Mouse (Mus musculus) heart, embryonic 16.5 days (tissue): ENCODE measurements around the gene Mettl26. TPM values are rescaled to one million over a fixed set of nuclear protein-coding genes. Genes with fewer than 3 reads are reported as not detected.

Experiments
- ATAC-seq: fragments of 200-750 bp; cut with Nextera tagmentation; replicated peaks from 2 replicates; pipeline ENCODE4 v1.8.0; 2017; ENCODE audit warnings: moderate number of reproducible peaks; ENCODE audit not compliant: insufficient read depth, low FRiP score; ENCODE audit errors: extremely low read depth
- H3K27ac ChIP-seq: fragments of 300-500 bp; sonication (generic); 2 replicates; pipeline ENCODE4 v1.5.1; 2014; ENCODE audit warnings: mild to moderate bottlenecking, low read length, control low read depth, moderate library complexity
- H3K27me3 ChIP-seq: fragments of 300-500 bp; sonication (generic); 2 replicates; pipeline ENCODE4 v1.6.1; 2014; ENCODE audit warnings: low read length, mixed read lengths; ENCODE audit not compliant: control insufficient read depth, insufficient read depth
- H3K36me3 ChIP-seq: fragments of 300-500 bp; sonication (generic); 2 replicates; pipeline ENCODE4 v1.6.1; 2014; ENCODE audit not compliant: control insufficient read depth, insufficient read depth
- H3K4me1 ChIP-seq: fragments of 300-500 bp; sonication (generic); 2 replicates; pipeline ENCODE4 v1.6.1; 2014; ENCODE audit warnings: low read length, mixed read lengths; ENCODE audit not compliant: control insufficient read depth, insufficient read depth
- H3K4me2 ChIP-seq: fragments of 300-500 bp; sonication (generic); 2 replicates; pipeline ENCODE4 v1.6.1; 2014; ENCODE audit warnings: low read depth, mild to moderate bottlenecking, control low read depth, low read length
- H3K4me3 ChIP-seq: fragments of 300-500 bp; sonication (generic); 2 replicates; pipeline ENCODE4 v1.5.1; 2014; ENCODE audit warnings: mild to moderate bottlenecking, control low read depth, low read length
- H3K9ac ChIP-seq: fragments of 300-500 bp; sonication (generic); 2 replicates; pipeline ENCODE4 v1.6.1; 2014; ENCODE audit warnings: low read length, control low read depth
- H3K9me3 ChIP-seq: fragments of 300-500 bp; sonication (generic); replicated peaks from 2 replicates; pipeline ENCODE4 v1.6.1; 2016; ENCODE audit warnings: low read length; ENCODE audit not compliant: control insufficient read depth
- WGBS: fragments of 180-500 bp; shearing (Covaris S2); extraction: QIAGEN DNeasy Blood & Tissue Kit; methylation state at CpG from one replicate; pipeline ENCODE4 v1.1.7; 2014; 5-methylcytosine and 5-hydroxymethylcytosine counted together
- polyA plus RNA-seq: library from polyadenylated mRNA; unstranded; fragments of >200 nt; fragmentation: Nextera tagmentation; extraction: Ambion mirVana; gene quantifications from 2 replicates; pipeline ENCODE4 v1.2.1, GENCODE M21; 2015

The Mettl26 gene
- polyA plus RNA-seq, 1 experiment from 2014 or later: 35.1 TPM

- Histone ChIP-seq H3K9ac (no peak overlapping the region), H3K9me3 (no peaks in the 10 kb centered on the region), H3K4me3 (no peak overlapping the region), H3K27me3 (no peaks in the 10 kb centered on the region), H3K27ac (no peak overlapping the region), H3K4me2 (no peak overlapping the region), H3K36me3 (no peaks in the 10 kb centered on the region), H3K4me1 (peaks cover 16% of the 10 kb centered on the region)
- WGBS: 86% methylated on average over 4 of the region's 4 CpGs
- ATAC-seq: no peak
These were observed 36.9 kb downstream of the Mettl26 start for GRCm38 (mm10) chr17:25911816-25912215.

GRCm38 (mm10) chr17:25913186-25913876 lies 38.5 kb downstream of the Mettl26 start:
- Histone ChIP-seq H3K27ac (peak overlapping the region; percentile 64), H3K9ac (peak overlapping the region; percentile 44; the same call in 1 of the 2 replicates), H3K27me3 (no peaks in the 10 kb centered on the region), H3K4me1 (peaks cover 24% of the 10 kb centered on the region), H3K9me3 (no peaks in the 10 kb centered on the region), H3K4me2 (peak overlapping the region; percentile 23), H3K4me3 (no peak overlapping the region), H3K36me3 (no peaks in the 10 kb centered on the region)
- no peak for ATAC-seq
- WGBS: 59% methylated on average over 14 of the region's 14 CpGs

DNA sequence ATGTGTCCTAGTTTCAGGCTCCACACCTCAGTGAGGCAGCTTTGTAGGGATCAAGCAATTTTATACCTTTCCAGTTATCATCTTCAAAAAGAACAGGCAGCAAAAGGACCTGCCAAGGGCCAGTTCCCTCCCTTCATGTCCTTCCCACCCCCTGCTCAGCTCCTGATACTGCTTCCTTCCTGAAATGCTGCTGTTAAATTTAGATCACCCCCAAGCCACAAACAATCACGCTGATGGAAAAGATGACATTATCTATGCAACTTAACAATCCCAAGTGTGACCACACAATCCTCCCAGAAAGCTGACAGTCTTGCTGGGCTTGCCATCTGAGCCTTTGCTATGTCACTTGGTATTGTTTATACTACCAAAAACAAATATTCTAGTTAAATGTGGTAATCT lies 39.0 kb downstream of the Mettl26 start:
- peaks cover 30% of the 10 kb centered on the region for H3K4me1 ChIP-seq
- H3K4me2 ChIP-seq: peak overlapping the region; percentile 23
- H3K4me3 ChIP-seq: no peak overlapping the region
- peak overlapping the region; percentile 44; the same call in 1 of the 2 replicates for H3K9ac ChIP-seq
- H3K27ac ChIP-seq: peak overlapping the region; percentile 64
- H3K9me3 ChIP-seq: no peaks in the 10 kb centered on the region
- no peak for ATAC-seq
- no peaks in the 10 kb centered on the region for H3K36me3 ChIP-seq
- no peaks in the 10 kb centered on the region for H3K27me3 ChIP-seq
- 9% methylated on average over 1 of the region's 1 CpGs for WGBS

DNA sequence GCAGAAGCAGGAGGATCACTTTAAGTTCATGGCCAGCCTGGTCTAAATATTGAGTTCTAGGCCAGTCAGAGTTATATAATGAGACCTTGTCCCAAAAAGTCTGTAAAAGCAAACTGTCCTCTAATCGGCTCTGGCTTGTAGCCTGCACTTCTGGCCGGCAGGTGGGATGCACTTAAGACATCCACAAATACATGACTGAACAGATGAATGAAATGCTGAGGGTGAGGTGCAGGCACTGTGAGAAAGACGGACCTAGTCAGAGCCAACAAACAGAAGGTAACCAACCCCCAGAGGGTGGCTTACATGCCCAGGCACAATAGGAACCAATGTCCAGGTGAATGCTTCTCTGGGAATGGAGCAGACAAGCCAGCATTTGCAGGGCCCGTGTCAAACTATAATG lies 39.4 kb downstream of the Mettl26 start:
- peaks cover 30% of the 10 kb centered on the region for H3K4me1 ChIP-seq
- H3K4me2 ChIP-seq: peak overlapping the region; percentile 6; the same call in 1 of the 2 replicates
- no peak overlapping the region for H3K9ac ChIP-seq
- H3K9me3 ChIP-seq: no peaks in the 10 kb centered on the region
- no peak for ATAC-seq
- H3K4me3 ChIP-seq: no peak overlapping the region
- 54% methylated on average over 4 of the region's 4 CpGs for WGBS
- peak overlapping the region; percentile 64 for H3K27ac ChIP-seq
- no peaks in the 10 kb centered on the region for H3K36me3 ChIP-seq
- no peaks in the 10 kb centered on the region for H3K27me3 ChIP-seq

- Histone ChIP-seq H3K36me3 (no peaks in the 10 kb centered on the region), H3K9me3 (no peaks in the 10 kb centered on the region), H3K9ac (no peak overlapping the region), H3K4me3 (no peak overlapping the region), H3K27ac (no peak overlapping the region), H3K4me2 (no peak overlapping the region), H3K27me3 (no peaks in the 10 kb centered on the region), H3K4me1 (peaks cover 34% of the 10 kb centered on the region)
- ATAC-seq: no peak
- 72% methylated on average over 8 of the region's 8 CpGs for WGBS
These were observed 42.2 kb downstream of the Mettl26 start for GRCm38 (mm10) chr17:25916931-25917647.

GRCm38 (mm10) chr17:25918037-25918750 lies 43.3 kb downstream of the Mettl26 start:
- Histone ChIP-seq H3K36me3 (no peaks in the 10 kb centered on the region), H3K27me3 (no peaks in the 10 kb centered on the region), H3K9ac (peak overlapping the region; percentile 87), H3K9me3 (no peaks in the 10 kb centered on the region), H3K4me3 (peak overlapping the region; percentile 83), H3K4me1 (peaks cover 33% of the 10 kb centered on the region), H3K27ac (no peak overlapping the region), H3K4me2 (peak overlapping the region; percentile 91)
- ATAC-seq: no peak
- WGBS: 67% methylated on average over 9 of the region's 9 CpGs

DNA sequence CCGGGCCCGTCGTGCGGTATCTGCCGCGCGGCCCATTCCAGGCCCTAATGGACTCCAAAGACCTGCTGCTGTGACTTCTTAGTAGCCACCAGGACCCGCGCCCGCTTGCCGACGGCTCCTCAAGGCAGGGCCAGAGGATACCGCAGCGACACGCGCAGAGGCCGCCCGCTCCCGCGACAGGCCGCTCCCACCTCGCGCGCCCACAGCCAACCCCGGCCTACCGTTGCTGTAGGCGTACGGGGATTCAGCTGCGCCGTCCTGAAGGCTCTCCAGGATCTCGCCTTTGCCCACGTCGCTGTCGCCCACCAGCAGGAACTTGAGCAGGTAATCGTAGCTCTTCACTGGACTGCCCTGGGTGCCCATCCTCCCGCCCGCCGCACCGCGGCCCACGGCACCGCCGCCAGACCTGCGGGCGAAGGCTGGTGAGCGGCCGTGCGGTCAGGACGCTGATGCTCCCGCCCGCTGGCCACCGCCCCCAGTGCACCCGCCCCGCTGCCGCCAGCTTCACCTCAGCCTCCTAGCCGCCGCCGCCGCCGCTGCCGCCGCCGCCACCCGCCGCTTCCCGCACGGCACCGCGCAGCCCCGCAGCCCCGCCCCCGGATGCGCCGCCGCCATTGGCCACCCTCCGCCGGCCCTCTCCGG lies 44.4 kb downstream of the Mettl26 start, which contains the start of gene Rab40c:
Gene Rab40c (minus strand): TSS at position 584 of the 642 bp plus-strand sequence.
- Histone ChIP-seq H3K4me3 (peak within 1 kb of the TSS; percentile 83), H3K9me3 (no peaks in the 10 kb centered on the region), H3K4me1 (peaks cover 22% of the 10 kb centered on the region), H3K4me2 (peak within 1 kb of the TSS; percentile 91), H3K36me3 (no peaks in the 10 kb centered on the region), H3K27me3 (no peaks in the 10 kb centered on the region), H3K9ac (peak within 1 kb of the TSS; percentile 87), H3K27ac (peak within 1 kb of the TSS; percentile 99)
- WGBS: under 1% methylated on average over 78 of the region's 78 CpGs
- ATAC-seq: no peak

- H3K4me2 ChIP-seq: peak overlapping the region; percentile 62
- H3K4me3 ChIP-seq: peak overlapping the region; percentile 83
- under 1% methylated on average over 40 of the region's 40 CpGs for WGBS
- peaks cover 18% of the 10 kb centered on the region for H3K4me1 ChIP-seq
- peak overlapping the region; percentile 74 for H3K9ac ChIP-seq
- no peaks in the 10 kb centered on the region for H3K9me3 ChIP-seq
- peak; percentile 97 for ATAC-seq
- peak overlapping the region; percentile 99 for H3K27ac ChIP-seq
- H3K27me3 ChIP-seq: no peaks in the 10 kb centered on the region
- no peaks in the 10 kb centered on the region for H3K36me3 ChIP-seq
These were observed 45.1 kb downstream of the Mettl26 start for GRCm38 (mm10) chr17:25919786-25920642.
